Comparison of ENCODE assay signal across 8 mouse cellular contexts in the genomic region with DNA sequence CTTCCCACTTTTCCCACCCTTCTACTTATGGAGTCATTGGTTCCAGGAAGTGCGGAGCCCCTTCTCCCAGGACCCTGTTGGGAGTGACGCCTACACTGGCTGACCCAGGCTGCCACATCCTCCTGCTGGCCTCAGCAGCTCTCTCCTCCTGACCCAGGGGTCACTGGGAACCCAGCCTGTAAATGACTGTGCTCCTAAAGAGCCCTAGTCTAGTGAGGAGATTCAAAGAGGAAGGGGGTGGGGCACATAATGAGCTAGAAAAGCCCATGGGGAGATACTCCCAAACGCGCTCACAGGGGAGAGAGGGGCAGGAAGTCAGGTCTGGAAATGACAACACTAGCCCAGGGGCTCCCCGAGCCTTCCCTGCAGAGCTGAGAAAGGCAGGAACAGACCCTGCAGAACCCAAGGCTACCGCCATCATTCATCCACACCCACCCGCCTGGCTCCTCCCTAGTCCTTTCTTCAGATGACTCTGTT. TPM values are rescaled to one million over a fixed set of nuclear protein-coding genes. Genes with fewer than 3 reads are reported as not detected.
DNase-seq lines count a peak whose midpoint lies in the region; ATAC-seq lines count a peak whose summit lies in the region.

No protein-coding gene starts in this region.

- H3K27me3 ChIP-seq in embryonic facial prominence, embryonic 14.5 days (replicated peaks; ENCODE audit: control insufficient read depth, insufficient read depth, low read length): no peaks in the 10 kb centered on the region
- peaks cover 13% of the 10 kb centered on the region for H3K27me3 ChIP-seq in megakaryocyte, embryonic 14.5 days (replicated peaks)

- peaks cover 50% of the 10 kb centered on the region for H3K4me1 ChIP-seq in embryonic facial prominence, embryonic 14.5 days (ENCODE audit: control insufficient read depth, insufficient read depth, low read length)
- peaks cover 33% of the 10 kb centered on the region for H3K4me1 ChIP-seq in megakaryocyte, embryonic 14.5 days

- DNase-seq in Muller cell, postnatal 12 days (ENCODE audit: inconsistent ontology term): peak; percentile 67
- peak; percentile 56 for DNase-seq in embryonic facial prominence, embryonic 14.5 days (ENCODE audit: low spot score)
- DNase-seq in heart, postnatal 14 days: peak; percentile 58 to 72
- peak; percentile 70 to 72 for DNase-seq in kidney, postnatal 36 days
- no peak for DNase-seq in frontal cortex, postnatal 14 days (ENCODE audit: low spot score in 2 of 2)
- no peak for DNase-seq in left cerebral cortex, adult 11 months (ENCODE audit: low spot score)
- no peak for DNase-seq in cerebellum, adult 8-10 months

- H3K27ac ChIP-seq in embryonic facial prominence, embryonic 14.5 days (replicated peaks; ENCODE audit: low read depth, low read length): peak overlapping the region; percentile 61

- H3K9ac ChIP-seq in embryonic facial prominence, embryonic 14.5 days (ENCODE audit: low read depth, low read length): 0 out of 2 replicates have a peak overlapping the region, but pooled peaks have one; percentile 23

- H3K4me3 ChIP-seq in embryonic facial prominence, embryonic 14.5 days (ENCODE audit: low read depth, low read length): no peak overlapping the region
- peak overlapping the region; percentile 47 for H3K4me3 ChIP-seq in megakaryocyte, embryonic 14.5 days (replicated peaks)

- intact Hi-C loops in heart, postnatal 14 days (cut with DNase I): no loop called here

- H3K4me2 ChIP-seq in embryonic facial prominence, embryonic 14.5 days (ENCODE audit: low read depth, low read length): peak overlapping the region; percentile 19

- ATAC-seq in embryonic facial prominence, embryonic 14.5 days (ENCODE audit: low read depth): peak; percentile 9

- 17% methylated on average over 5 of the region's 7 CpGs for WGBS in embryonic facial prominence, embryonic 14.5 days

- H3K9me3 ChIP-seq in embryonic facial prominence, embryonic 14.5 days (ENCODE audit: control insufficient read depth, low read length): no peaks in the 10 kb centered on the region
- H3K9me3 ChIP-seq in megakaryocyte, embryonic 14.5 days: no peaks in the 10 kb centered on the region

- no peaks in the 10 kb centered on the region for H3K36me3 ChIP-seq in embryonic facial prominence, embryonic 14.5 days (ENCODE audit: control insufficient read depth, insufficient read depth, low read length)
- no peaks in the 10 kb centered on the region for H3K36me3 ChIP-seq in megakaryocyte, embryonic 14.5 days (replicated peaks; ENCODE audit: low read length)

RNA-seq across cellular contexts. Expression of a gene that starts 17.9 kb away (rescaled TPM):
- 24.0 and 28.4 TPM in 2 replicates for polyA plus RNA-seq in embryonic facial prominence, embryonic 14.5 days (2014; fragmentation: Nextera tagmentation; extraction: Ambion mirVana)
- 10 to 100 TPM; 13.6 to 15.3 TPM for total RNA-seq in heart, postnatal 14 days (2021)
- 0.74 and 1.3 TPM in 2 replicates for polyA plus RNA-seq in megakaryocyte, embryonic 14.5 days (2012; ENCODE audit: insufficient read depth, low replicate concordance)

RNA-seq across cellular contexts. Expression of a gene that starts 34.0 kb away (rescaled TPM):
- 27.3 and 32.8 TPM in 2 replicates for polyA plus RNA-seq in embryonic facial prominence, embryonic 14.5 days (2014; fragmentation: Nextera tagmentation; extraction: Ambion mirVana)
- total RNA-seq in heart, postnatal 14 days (2021): 10 to 100 TPM; 15.3 to 18.3 TPM
- polyA plus RNA-seq in megakaryocyte, embryonic 14.5 days (2012; ENCODE audit: insufficient read depth, low replicate concordance): 5.2 and 7.5 TPM in 2 replicates

RNA-seq across cellular contexts. Expression of a gene that starts 45.8 kb away (rescaled TPM):
- not detected in 2 replicates for polyA plus RNA-seq in embryonic facial prominence, embryonic 14.5 days (2014; fragmentation: Nextera tagmentation; extraction: Ambion mirVana)
- under 1 TPM in 1 of 2 experiments, not detected in 1; 0.79 TPM for total RNA-seq in heart, postnatal 14 days (2021)
- polyA plus RNA-seq in megakaryocyte, embryonic 14.5 days (2012; ENCODE audit: insufficient read depth, low replicate concordance): not detected in 2 replicates

RNA-seq across cellular contexts. Expression of a gene that starts 52.7 kb away (rescaled TPM):
- 343 and 390 TPM in 2 replicates for polyA plus RNA-seq in embryonic facial prominence, embryonic 14.5 days (2014; fragmentation: Nextera tagmentation; extraction: Ambion mirVana)
- total RNA-seq in heart, postnatal 14 days (2021): 100 to 1,000 TPM; 584 to 623 TPM
- 143 and 223 TPM in 2 replicates for polyA plus RNA-seq in megakaryocyte, embryonic 14.5 days (2012; ENCODE audit: insufficient read depth, low replicate concordance)

Comparison
In these comparisons a context has a peak if more than half of its experiments do, and no peak if none do; other contexts are left out.
1. DNase-seq: peak in Muller cell, postnatal 12 days (single experiment), embryonic facial prominence, embryonic 14.5 days (single experiment), heart, postnatal 14 days (2 of 2) and kidney, postnatal 36 days (2 of 2); none in frontal cortex, postnatal 14 days (0 of 2), left cerebral cortex, adult 11 months (single experiment) and cerebellum, adult 8-10 months (single experiment).
2. RNA of a gene that starts 17.9 kb away (polyA plus RNA-seq): 24.0 to 28.4 TPM in embryonic facial prominence, embryonic 14.5 days; 0.74 to 1.3 TPM in megakaryocyte, embryonic 14.5 days; every median in the first group is over 10 times any median in the second.